Mouse (Mus musculus): ENCODE data around the gene Psme2b.
"Not testable (repeated sequence)": the region's sequence is repeated elsewhere in the genome, so short reads cannot be mapped to it uniquely, and the experiment has no call there.

Psme2b gene

GRCm38 (mm10) chr11:48900654-48901566 is 45.1 kb downstream of the Psme2b start:
- not testable (repeated sequence) for DNase-seq (ENCODE audit: low spot score in 2 of 2)

DNA sequence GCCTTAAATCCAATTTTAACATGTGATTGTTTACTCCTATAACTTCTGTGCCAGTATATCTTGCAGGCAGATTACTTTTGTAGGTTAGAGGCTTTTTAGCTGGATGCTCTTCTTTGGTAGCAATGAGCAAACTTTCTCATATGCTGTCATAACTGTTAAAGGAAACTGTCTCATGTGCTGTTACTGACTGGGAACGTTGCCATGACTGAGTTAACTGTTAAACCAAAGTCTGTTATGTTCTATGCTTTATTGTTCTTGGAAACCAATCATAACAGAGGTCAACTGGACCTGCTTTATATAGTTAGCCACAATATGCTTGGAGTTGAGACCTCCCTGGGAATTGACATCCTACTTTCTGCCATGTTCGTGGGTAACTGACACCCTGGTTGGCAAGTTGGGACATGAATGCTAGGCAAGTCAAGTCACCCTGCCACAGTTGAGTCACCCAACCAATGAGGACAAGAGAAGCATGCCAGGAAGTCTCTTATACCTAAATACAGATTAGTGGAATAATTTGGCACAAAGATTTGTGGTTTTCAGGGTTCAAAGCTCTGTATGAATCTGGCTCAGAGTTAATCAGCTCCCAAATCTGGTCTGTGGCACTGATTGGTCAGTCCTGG is 47.1 kb downstream of the Psme2b start:
- DNase-seq (ENCODE audit: low spot score in 2 of 2): no peak
